Mouse (Mus musculus): ENCODE results near the gene Slc25a47.

GRCm38 (mm10) chr12:108829636-108830035, 6.2 kb upstream of the Slc25a47 start:
- TF ChIP-seq CTCF (IDR thresholded peaks at IDR 0.05): no peak
- no peak for TF ChIP-seq POLR2A (IDR thresholded peaks at IDR 0.05; ENCODE audit: insufficient read depth, low read depth, low read length)
- no peak for TF ChIP-seq EP300 (IDR thresholded peaks at IDR 0.05; ENCODE audit: insufficient read depth, low read depth, low read length)

All from heart, adult 2 months (tissue).